Mouse (Mus musculus) brown adipose tissue, adult 24 weeks (tissue): Measurements from ENCODE around the gene Galnt18. TPM values are rescaled to one million over a fixed set of nuclear protein-coding genes. Genes with fewer than 3 reads are reported as not detected.

ENCODE experiments used
- H3K27ac ChIP-seq: fragments of 200-500 bp; replicated peaks from 2 replicates; pipeline ENCODE4 v1.5.1; 2012; ENCODE audit warnings: low read depth, mild to moderate bottlenecking, low read length
- H3K4me1 ChIP-seq: fragments of 200-500 bp; 2 replicates; pipeline ENCODE4 v1.6.1; 2012; ENCODE audit warnings: low read length, mixed read lengths; ENCODE audit not compliant: control insufficient read depth, insufficient read depth, insufficient read length
- H3K4me3 ChIP-seq: fragments of 200-500 bp; 2 replicates; pipeline ENCODE4 v1.5.1; 2012; ENCODE audit warnings: low read depth, mild to moderate bottlenecking, low read length, moderate library complexity; ENCODE audit not compliant: insufficient read depth
- polyA plus RNA-seq: library from polyadenylated mRNA; stranded (reverse); fragments of >200 nt; gene quantifications from 2 replicates; pipeline ENCODE4 v1.2.4, GENCODE M21; 2012; ENCODE audit not compliant: missing spikeins, insufficient read depth, insufficient read length

Galnt18 gene
- polyA plus RNA-seq, 1 experiment = 7.7 TPM

DNA sequence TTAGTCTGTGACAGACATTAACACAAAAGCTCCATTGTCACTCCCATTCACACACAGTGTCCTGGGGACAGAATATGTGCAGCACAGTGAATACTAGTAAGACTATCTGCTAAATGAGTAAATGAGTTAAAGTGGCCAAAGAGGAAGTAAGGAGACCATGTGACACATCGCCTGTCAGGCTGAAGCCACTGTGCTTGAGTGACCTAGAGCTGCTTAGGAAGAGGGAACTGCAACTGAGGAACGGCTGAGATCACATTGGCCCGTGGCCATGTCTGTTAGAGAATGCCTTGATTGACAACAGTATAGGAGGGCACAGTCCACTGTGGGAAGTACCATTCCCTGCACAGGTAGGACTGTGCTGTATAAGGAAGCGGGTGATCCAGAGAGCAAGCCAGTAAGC, 67.0 kb downstream of the Galnt18 start:
- H3K4me1 ChIP-seq = peaks cover 48% of the 10 kb centered on the region
- H3K27ac ChIP-seq = 0 out of 2 replicates have a peak overlapping the region, but pooled peaks have one; percentile 85
- no peak overlapping the region for H3K4me3 ChIP-seq

- no peak overlapping the region for H3K4me3 ChIP-seq
- H3K4me1 ChIP-seq = peaks cover 39% of the 10 kb centered on the region
- no peak overlapping the region for H3K27ac ChIP-seq
Measured at GRCm38 (mm10) chr7:111711045-111711808, 68.5 kb downstream of the Galnt18 start.

DNA sequence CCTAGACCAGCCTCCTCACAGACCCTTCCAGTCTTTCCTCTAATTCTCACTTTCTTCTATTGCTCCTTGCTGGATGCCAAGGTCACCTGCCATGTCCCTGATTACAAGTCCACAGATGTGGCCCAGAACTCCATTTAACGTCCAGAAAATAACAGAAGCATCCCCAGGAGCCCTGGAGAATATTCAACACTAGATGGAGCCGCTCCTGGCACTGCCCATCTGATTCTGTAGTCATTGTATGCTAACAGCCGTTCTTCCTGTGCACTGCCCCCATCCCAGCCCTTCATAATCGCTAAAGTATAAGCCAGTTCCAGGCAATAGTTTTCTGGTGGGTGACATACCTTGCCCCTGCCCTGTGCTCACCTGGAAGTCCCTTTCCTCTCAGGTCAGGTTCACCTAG, 69.5 kb downstream of the Galnt18 start:
- Histone ChIP-seq H3K27ac (no peak overlapping the region), H3K4me3 (no peak overlapping the region), H3K4me1 (peaks cover 37% of the 10 kb centered on the region)

DNA sequence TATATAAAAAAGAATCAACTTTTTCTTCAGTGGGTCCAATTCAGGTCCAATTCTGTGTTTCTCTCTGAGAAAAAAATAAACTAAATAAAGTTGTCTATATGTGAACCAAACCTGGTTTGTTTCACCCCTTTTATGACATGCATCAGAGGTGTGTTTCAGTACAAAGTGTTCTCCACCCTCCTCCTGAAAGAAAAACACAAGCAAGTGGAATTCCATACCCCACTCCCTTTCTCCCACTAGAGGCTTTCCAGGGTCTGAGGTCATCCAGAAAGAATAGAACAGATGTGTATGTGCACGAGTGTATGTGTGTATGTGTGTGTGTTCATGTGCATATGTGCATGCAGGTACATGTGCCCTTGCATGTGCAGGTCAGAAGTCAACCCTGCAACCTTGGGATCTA, 71.2 kb downstream of the Galnt18 start:
- H3K27ac ChIP-seq = no peak overlapping the region
- H3K4me3 ChIP-seq = no peak overlapping the region
- H3K4me1 ChIP-seq = peaks cover 33% of the 10 kb centered on the region

DNA sequence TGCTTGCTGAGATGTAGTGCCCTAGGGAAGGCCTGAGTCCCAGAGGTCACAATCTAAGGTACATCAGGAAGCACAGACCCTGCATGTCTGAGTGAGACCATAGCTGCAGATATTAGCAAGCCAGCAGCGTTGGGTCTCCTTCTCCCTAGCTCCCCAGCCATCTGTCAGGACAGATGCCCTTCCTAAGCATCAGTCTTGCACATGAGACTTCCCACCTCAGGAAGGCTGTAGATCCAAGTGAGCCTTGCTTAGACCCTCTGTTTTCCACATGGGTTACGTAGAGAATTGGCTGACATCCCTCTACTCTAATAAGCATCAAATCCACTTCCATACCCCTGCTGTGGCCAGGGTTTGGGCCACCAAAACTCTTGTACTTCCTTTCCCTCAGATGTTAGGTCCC, 76.8 kb downstream of the Galnt18 start:
- H3K4me3 ChIP-seq = no peak overlapping the region
- no peak overlapping the region for H3K27ac ChIP-seq
- H3K4me1 ChIP-seq = peaks cover 17% of the 10 kb centered on the region

GRCm38 (mm10) chr7:111701788-111702187, 78.0 kb downstream of the Galnt18 start:
- Histone ChIP-seq H3K27ac (no peak overlapping the region), H3K4me1 (peaks cover 16% of the 10 kb centered on the region), H3K4me3 (no peak overlapping the region)

- H3K4me1 ChIP-seq = peaks cover 16% of the 10 kb centered on the region
- no peak overlapping the region for H3K27ac ChIP-seq
- no peak overlapping the region for H3K4me3 ChIP-seq
Measured at GRCm38 (mm10) chr7:111699446-111699845, 80.3 kb downstream of the Galnt18 start.

- Histone ChIP-seq H3K27ac (no peak overlapping the region), H3K4me1 (peaks cover 38% of the 10 kb centered on the region), H3K4me3 (no peak overlapping the region)
Measured at GRCm38 (mm10) chr7:111696226-111696625, 83.6 kb downstream of the Galnt18 start.

DNA sequence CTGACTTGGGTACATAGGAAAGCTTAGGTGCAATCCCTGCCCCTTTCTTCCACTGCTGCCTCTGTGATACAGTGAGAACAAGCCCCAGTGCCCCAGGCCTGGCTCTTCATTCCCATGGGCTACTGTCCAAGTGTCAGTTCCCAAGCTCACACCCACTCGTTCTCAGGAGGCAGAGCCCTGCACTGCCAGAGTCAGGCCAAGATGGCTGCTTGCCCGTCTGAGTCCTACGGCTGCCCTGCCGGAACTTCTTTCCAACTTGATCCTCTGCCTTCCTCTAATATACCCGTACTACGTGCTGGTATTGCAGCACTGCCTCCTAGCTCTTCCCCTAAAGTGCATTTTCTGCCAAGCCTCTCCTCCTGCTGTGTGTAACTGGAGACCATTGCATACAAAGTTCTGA, 85.5 kb downstream of the Galnt18 start:
- Histone ChIP-seq H3K4me3 (no peak overlapping the region), H3K4me1 (peaks cover 24% of the 10 kb centered on the region), H3K27ac (no peak overlapping the region)

- H3K4me3 ChIP-seq = no peak overlapping the region
- H3K4me1 ChIP-seq = peaks cover 27% of the 10 kb centered on the region
- H3K27ac ChIP-seq = peak overlapping the region; percentile 31
Measured at GRCm38 (mm10) chr7:111692641-111693261, 87.0 kb downstream of the Galnt18 start.

GRCm38 (mm10) chr7:111680108-111680507, 99.7 kb downstream of the Galnt18 start:
- Histone ChIP-seq H3K27ac (no peak overlapping the region), H3K4me1 (peaks cover 15% of the 10 kb centered on the region), H3K4me3 (no peak overlapping the region)

DNA sequence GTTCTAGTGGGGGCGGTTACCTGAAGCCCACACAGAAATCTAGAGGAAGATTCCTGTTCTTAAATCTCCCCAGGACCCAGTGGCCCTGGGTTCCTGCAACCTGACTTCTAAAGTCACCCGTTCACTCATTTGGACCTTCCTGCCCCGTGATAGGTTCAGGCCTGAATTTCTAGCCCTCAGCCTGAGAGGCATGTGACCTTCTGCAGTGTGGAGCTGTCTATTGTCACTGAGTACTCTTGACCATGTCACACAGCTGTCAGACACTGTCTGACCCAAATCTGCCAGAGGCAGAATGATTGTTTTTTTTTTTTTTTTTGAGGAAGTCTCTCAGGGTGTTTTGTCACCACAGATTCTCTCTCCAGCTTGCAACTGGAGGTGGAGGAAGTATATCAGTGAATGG, 103.3 kb downstream of the Galnt18 start:
- no peak overlapping the region for H3K27ac ChIP-seq
- H3K4me1 ChIP-seq = peaks cover 13% of the 10 kb centered on the region
- H3K4me3 ChIP-seq = no peak overlapping the region

GRCm38 (mm10) chr7:111672467-111672866, 107.3 kb downstream of the Galnt18 start:
- no peaks in the 10 kb centered on the region; the same call in 1 of the 2 replicates for H3K4me1 ChIP-seq
- H3K27ac ChIP-seq = no peak overlapping the region
- no peak overlapping the region for H3K4me3 ChIP-seq

GRCm38 (mm10) chr7:111663139-111664073, 116.4 kb downstream of the Galnt18 start:
- Histone ChIP-seq H3K4me1 (peaks cover 25% of the 10 kb centered on the region), H3K27ac (peak overlapping the region; percentile 82), H3K4me3 (no peak overlapping the region)

DNA sequence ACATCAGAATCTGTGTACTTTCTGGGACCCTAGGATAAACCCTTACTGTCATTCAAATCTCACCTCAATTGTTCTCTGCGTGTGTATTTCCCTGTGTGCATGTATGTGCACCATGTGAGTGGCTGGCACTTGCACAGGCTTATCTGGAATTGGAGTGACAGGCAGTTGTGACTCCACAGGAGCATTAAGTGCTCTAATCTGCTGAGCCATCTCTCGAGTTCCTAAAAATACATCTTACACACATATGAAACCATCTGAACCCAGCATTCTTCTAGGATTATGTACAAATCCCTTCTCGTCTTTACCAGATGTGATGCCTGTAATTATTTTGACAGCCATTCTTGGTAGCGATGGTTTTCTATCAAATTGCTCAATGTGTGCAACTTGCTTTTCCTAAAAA, 121.2 kb downstream of the Galnt18 start:
- Histone ChIP-seq H3K27ac (no peak overlapping the region), H3K4me1 (peaks cover 15% of the 10 kb centered on the region), H3K4me3 (no peak overlapping the region)
